Mouse (Mus musculus): ENCODE results near the gene Matn3. TPM values are rescaled to one million over a fixed set of nuclear protein-coding genes. Genes with fewer than 3 reads are reported as not detected.
"Not testable (repeated sequence)": the region's sequence is repeated elsewhere in the genome, so short reads cannot be mapped to it uniquely, and the experiment has no call there.

The Matn3 gene
- polyA plus RNA-seq, 1 experiment, result 0.15 TPM

DNA sequence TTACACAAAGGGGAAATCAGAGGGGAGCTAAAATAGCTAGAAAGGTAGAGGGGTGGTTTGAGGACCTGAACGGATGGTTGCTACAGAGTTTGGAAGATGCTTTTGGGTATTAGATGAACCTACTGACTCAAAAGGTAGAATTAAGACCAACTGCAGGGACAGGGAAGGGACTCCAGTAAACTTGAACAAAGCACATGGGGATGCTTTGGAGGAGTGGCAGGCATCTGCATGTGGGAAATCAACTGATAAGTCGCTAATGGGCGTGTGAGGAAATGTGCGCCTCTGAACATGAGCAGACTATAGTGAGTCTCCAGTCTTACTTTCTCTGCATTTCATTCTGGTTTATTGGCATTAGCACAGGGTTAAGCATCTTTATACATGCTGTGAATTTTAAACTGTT lies 16.6 kb upstream of the Matn3 start:
- 89% methylated on average over 4 of the region's 4 CpGs for WGBS
- Histone ChIP-seq H3K4me3 (ENCODE audit: control insufficient read depth, insufficient read depth, low read length) (no peak overlapping the region), H3K4me1 (replicated peaks; ENCODE audit: control insufficient read depth, insufficient read depth, low read length) (no peaks in the 10 kb centered on the region), H3K27me3 (ENCODE audit: control insufficient read depth, insufficient read depth, low read length) (no peaks in the 10 kb centered on the region), H3K27ac (ENCODE audit: control insufficient read depth, insufficient read depth, low read length) (no peak overlapping the region), H3K36me3 (ENCODE audit: control insufficient read depth, insufficient read depth, low read length) (peaks cover 29% of the 10 kb centered on the region)
- no peak for DNase-seq
- TF ChIP-seq POLR2A (IDR thresholded peaks at IDR 0.05; ENCODE audit: control insufficient read depth, extremely low read depth, insufficient read depth, low read length, poor library complexity), result no peak
- no peak for TF ChIP-seq CTCF (IDR thresholded peaks at IDR 0.05; ENCODE audit: borderline replicate concordance, control insufficient read depth, extremely low read depth, insufficient read depth, low read length, poor library complexity)

DNA sequence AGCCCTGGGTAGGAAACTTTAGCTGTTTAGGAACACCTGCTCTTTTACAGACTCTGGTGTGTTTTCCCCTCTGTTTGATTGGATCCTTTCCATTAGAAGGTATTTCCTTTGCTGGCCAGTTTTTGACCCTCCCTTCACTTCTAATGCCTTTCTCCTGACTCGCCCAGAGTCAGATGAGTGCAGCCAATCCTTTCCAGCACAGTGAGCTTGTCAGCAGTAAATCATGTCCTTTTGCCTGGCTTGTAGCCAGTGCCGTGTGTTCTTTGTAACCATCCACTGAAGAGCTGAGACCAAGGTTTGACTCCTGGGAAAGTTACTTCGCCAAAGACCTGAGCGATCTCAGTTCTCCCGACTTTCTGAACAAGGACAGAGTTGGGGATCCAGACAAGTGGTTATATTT lies 12.4 kb upstream of the Matn3 start:
- 92% methylated on average over 5 of the region's 5 CpGs for WGBS
- DNase-seq, result no peak
- peaks cover 60% of the 10 kb centered on the region for H3K36me3 ChIP-seq (ENCODE audit: control insufficient read depth, insufficient read depth, low read length)

DNA sequence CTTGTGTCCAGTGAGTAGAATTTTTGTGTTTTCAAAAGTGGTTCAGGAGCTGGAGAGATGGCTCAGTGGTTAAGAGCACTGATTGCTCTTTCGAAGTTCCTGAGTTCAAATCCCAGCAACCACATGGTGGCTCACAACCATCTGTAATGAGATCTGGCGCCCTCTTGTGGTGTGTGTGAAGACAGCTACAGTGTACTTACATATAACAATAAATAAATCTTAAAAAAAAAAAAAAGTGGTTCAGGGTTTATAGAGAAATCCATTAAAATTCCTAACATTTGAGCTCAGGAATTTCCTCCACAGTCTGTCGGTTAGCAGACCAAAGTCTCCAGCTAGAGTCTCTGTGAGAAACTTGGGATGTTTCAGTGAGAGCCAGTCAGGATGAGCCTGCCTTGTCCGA lies 11.5 kb upstream of the Matn3 start:
- DNase-seq, result peak; percentile 29
- not testable (repeated sequence) for H3K27ac ChIP-seq (ENCODE audit: control insufficient read depth, insufficient read depth, low read length); H3K4me1 ChIP-seq (replicated peaks; ENCODE audit: control insufficient read depth, insufficient read depth, low read length); H3K27me3 ChIP-seq (ENCODE audit: control insufficient read depth, insufficient read depth, low read length); H3K4me3 ChIP-seq (ENCODE audit: control insufficient read depth, insufficient read depth, low read length)
- H3K36me3 ChIP-seq (ENCODE audit: control insufficient read depth, insufficient read depth, low read length), result peaks cover 60% of the 10 kb centered on the region
- WGBS, result 88% methylated on average over 4 of the region's 4 CpGs

More for the DNA sequence above, 12.4 kb upstream of the Matn3 start:
- Histone ChIP-seq H3K4me1 (replicated peaks; ENCODE audit: control insufficient read depth, insufficient read depth, low read length) (no peaks in the 10 kb centered on the region), H3K27me3 (ENCODE audit: control insufficient read depth, insufficient read depth, low read length) (no peaks in the 10 kb centered on the region), H3K4me3 (ENCODE audit: control insufficient read depth, insufficient read depth, low read length) (no peak overlapping the region), H3K27ac (ENCODE audit: control insufficient read depth, insufficient read depth, low read length) (no peak overlapping the region)
- TF ChIP-seq POLR2A (IDR thresholded peaks at IDR 0.05; ENCODE audit: control insufficient read depth, extremely low read depth, insufficient read depth, low read length, poor library complexity) (no peak), CTCF (IDR thresholded peaks at IDR 0.05; ENCODE audit: borderline replicate concordance, control insufficient read depth, extremely low read depth, insufficient read depth, low read length, poor library complexity) (no peak)

DNA sequence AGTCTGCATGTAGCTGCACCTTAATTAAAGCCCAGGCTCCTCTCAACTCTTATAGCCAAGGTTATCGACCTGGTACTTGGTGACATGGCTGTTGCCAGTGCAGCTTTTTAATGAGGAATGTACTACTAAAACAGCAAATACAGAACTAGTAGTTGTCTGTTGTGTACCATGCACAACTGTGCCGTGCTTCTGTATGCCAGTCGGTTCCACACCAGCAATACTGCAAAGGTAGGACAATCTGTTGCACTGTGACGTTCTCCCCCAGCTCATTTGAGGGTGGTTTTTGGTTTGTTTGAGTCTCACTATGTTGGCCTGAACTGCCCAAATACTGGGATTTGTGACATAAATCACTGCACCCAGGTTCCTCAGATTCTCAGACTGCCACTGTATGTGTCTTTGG lies 8.2 kb upstream of the Matn3 start:
- WGBS, result 97% methylated on average over 4 of the region's 4 CpGs
- no peak for DNase-seq
- peaks cover 47% of the 10 kb centered on the region for H3K36me3 ChIP-seq (ENCODE audit: control insufficient read depth, insufficient read depth, low read length)
- no peaks in the 10 kb centered on the region for H3K4me1 ChIP-seq (replicated peaks; ENCODE audit: control insufficient read depth, insufficient read depth, low read length)
- TF ChIP-seq POLR2A (IDR thresholded peaks at IDR 0.05; ENCODE audit: control insufficient read depth, extremely low read depth, insufficient read depth, low read length, poor library complexity), result no peak
- no peak overlapping the region for H3K4me3 ChIP-seq (ENCODE audit: control insufficient read depth, insufficient read depth, low read length)
- H3K27ac ChIP-seq (ENCODE audit: control insufficient read depth, insufficient read depth, low read length), result no peak overlapping the region
- H3K27me3 ChIP-seq (ENCODE audit: control insufficient read depth, insufficient read depth, low read length), result no peaks in the 10 kb centered on the region

DNA sequence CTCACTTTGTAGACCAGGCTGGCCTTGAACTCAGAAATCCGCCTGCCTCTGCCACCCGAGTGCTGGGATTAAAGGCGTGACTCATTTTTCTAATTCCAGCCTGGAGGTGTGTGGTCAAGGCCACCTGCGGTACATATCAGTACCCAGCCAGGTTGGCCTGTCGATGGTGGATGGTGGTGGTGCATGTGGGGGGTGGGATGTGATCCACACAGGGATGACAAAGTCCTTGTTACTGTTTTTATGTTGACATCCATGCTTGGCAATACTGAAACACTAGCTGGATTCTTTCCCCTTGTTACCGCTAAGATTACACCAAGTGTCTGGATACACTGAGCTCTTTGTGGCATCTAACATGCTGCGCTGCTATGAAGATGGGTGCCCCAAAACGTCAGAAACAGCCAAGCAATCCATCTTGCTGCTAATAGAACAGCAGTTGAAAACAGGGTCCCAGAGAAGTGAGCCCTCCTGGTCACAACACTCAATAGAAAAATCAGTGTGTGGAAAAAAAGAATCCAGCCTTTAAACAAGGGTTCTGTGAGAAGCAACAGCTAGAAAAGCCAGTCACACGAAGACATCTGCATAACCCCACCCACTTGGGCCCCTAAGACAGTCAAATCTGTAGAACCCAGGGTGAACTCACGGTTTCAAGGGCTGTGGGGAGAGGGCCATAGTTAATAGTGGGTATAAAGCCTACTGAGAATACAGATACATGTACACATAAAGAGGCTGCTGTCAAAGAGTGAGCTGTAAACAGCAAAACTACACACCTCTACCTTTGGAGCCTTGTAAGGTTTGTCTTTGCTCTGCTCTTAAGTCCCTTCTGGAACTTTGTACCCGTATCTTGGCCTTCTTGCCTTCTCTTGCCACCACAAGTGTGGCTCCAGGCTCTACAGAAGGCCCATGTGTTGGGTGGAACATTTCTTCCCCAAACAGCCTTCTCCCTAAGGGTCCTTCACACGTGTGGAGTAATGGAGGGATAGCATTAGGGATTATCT lies 7.4 kb upstream of the Matn3 start:
- Histone ChIP-seq H3K4me3 (ENCODE audit: control insufficient read depth, insufficient read depth, low read length) (no peak overlapping the region), H3K27me3 (ENCODE audit: control insufficient read depth, insufficient read depth, low read length) (no peaks in the 10 kb centered on the region), H3K27ac (ENCODE audit: control insufficient read depth, insufficient read depth, low read length) (no peak overlapping the region), H3K4me1 (replicated peaks; ENCODE audit: control insufficient read depth, insufficient read depth, low read length) (no peaks in the 10 kb centered on the region), H3K36me3 (ENCODE audit: control insufficient read depth, insufficient read depth, low read length) (peaks cover 39% of the 10 kb centered on the region)
- WGBS, result 89% methylated on average over 12 of the region's 12 CpGs
- no peak for DNase-seq
- TF ChIP-seq POLR2A (IDR thresholded peaks at IDR 0.05; ENCODE audit: control insufficient read depth, extremely low read depth, insufficient read depth, low read length, poor library complexity) (no peak), CTCF (IDR thresholded peaks at IDR 0.05; ENCODE audit: borderline replicate concordance, control insufficient read depth, extremely low read depth, insufficient read depth, low read length, poor library complexity) (no peak)

DNA sequence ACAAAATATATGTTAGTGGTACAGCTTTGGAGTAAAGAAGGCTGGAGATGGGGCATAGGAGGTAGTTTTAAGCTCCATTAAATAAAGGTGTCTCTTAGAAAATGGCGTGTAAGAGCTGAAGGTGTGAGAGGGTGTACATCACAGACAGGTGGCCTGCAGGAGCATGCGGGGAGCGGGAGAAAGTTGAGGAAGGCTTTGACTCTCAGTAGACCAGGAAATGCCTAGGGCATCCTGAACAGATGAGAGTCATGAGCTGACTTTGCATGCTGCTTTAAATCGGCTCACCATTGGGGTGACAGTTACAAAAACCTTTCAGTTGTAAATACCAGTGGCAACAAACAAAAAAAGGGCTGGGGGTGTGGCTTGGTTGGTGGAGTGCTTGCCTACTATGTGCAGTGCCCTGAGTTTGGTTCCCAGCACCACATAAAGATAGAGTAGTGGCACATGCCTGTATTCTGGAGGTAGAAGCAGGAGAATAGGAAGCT lies 6.6 kb upstream of the Matn3 start:
- WGBS, result 90% methylated on average over 4 of the region's 4 CpGs
- TF ChIP-seq CTCF (IDR thresholded peaks at IDR 0.05; ENCODE audit: borderline replicate concordance, control insufficient read depth, extremely low read depth, insufficient read depth, low read length, poor library complexity) (no peak), POLR2A (IDR thresholded peaks at IDR 0.05; ENCODE audit: control insufficient read depth, extremely low read depth, insufficient read depth, low read length, poor library complexity) (no peak)
- no peak for DNase-seq
- no peak overlapping the region for H3K4me3 ChIP-seq (ENCODE audit: control insufficient read depth, insufficient read depth, low read length)
- H3K27me3 ChIP-seq (ENCODE audit: control insufficient read depth, insufficient read depth, low read length), result no peaks in the 10 kb centered on the region
- H3K4me1 ChIP-seq (replicated peaks; ENCODE audit: control insufficient read depth, insufficient read depth, low read length), result no peaks in the 10 kb centered on the region
- no peak overlapping the region for H3K27ac ChIP-seq (ENCODE audit: control insufficient read depth, insufficient read depth, low read length)
- peaks cover 31% of the 10 kb centered on the region for H3K36me3 ChIP-seq (ENCODE audit: control insufficient read depth, insufficient read depth, low read length)

Measured in thymus, adult 2 months (tissue).